Mouse (Mus musculus): ENCODE measurements at regions not wholly inside any gene's neighbourhood (a gene's known extent, or its start where the extent isn't known, plus 50 kb on each side); places are given as distances from the start of the nearest gene placed in this dataset.

DNA sequence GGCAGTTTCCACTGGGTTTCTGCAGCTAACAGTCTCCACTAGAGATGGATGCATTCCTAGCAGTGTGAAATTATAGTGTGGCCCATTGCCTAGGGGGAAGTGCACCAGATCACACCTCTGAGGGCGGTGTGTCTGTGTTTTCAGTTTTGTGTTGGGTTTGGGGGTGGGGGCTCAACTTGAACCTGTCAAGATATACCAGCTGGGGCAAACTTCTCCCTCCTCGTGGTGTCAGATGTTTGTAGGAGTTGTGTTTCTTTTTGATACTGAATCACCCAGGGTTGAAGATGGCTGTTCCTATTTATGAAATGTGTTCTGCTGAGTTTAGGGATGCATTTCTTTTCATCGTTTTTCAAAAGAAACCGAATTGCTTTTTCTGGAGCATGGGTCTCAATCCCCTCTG, 416.6 kb upstream of the 4930412O13Rik start:
- no peak overlapping the region for H3K9ac ChIP-seq (ENCODE audit: low read length)
- DNase-seq (ENCODE audit: low spot score) (no peak), ATAC-seq (ENCODE audit: low FRiP score, low TSS enrichment) (no peak)
- no peak overlapping the region for H3K4me3 ChIP-seq (ENCODE audit: low read depth, low read length)
- H3K27ac ChIP-seq (replicated peaks) = no peak overlapping the region
- TF ChIP-seq EP300 (optimal IDR thresholded peaks at IDR 0.05) (no peak), CTCF (IDR thresholded peaks at IDR 0.05; ENCODE audit: low read depth) (no peak)
- H3K9me3 ChIP-seq (ENCODE audit: control insufficient read depth, low read length) = no peaks in the 10 kb centered on the region
- no peaks in the 10 kb centered on the region; the same call in 1 of the 2 replicates for H3K27me3 ChIP-seq (ENCODE audit: control insufficient read depth, insufficient read depth, low read length)
- H3K4me1 ChIP-seq (replicated peaks; ENCODE audit: control insufficient read depth, insufficient read depth) = no peaks in the 10 kb centered on the region
- 67% methylated on average over 4 of the region's 4 CpGs for WGBS
- H3K36me3 ChIP-seq (ENCODE audit: control insufficient read depth, insufficient read depth, low read length) = no peaks in the 10 kb centered on the region
- no peak overlapping the region for H3K4me2 ChIP-seq (replicated peaks; ENCODE audit: low read depth)

DNA sequence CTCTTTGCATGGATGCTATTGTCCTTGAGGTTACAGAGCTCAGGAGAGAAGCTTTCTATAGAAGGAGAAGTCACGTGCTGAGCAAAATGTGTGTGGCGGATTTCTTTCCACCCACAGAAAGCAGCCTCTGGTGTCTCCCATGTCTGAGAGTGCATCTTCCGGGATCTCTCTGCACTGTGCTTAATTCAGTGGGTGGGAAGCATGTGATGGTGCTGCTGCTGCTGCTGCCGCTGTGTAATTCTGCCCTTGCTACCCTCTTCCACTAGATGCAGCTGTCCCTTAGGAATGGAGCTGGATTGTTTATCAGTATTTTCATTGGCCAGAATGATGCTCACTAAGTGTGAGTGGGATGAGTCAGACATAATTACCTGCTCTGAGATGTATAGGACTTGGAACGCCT, 416.2 kb upstream of the 4930412O13Rik start:
- WGBS = 30% methylated on average over 5 of the region's 5 CpGs

DNA sequence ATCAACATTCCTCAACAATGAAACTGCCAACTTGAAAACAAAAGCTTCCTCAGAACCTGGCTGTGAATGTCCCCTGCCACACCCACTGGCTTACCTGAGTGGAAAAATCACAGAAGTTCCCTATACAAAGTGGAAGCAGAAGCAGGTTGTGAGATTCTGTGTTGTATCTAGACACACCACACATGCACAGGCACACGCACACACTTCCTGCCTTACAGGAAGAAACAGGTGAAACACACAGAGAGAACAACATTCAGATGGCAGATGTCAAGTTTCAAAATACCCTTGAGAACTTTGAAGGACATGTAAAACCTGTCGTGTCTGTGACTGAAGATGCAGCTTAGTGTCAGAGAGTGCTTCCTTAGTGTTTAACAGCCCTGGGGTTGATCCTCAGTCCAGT, 413.5 kb upstream of the 4930412O13Rik start:
- H3K9ac ChIP-seq (ENCODE audit: low read length) = no peak overlapping the region
- no peaks in the 10 kb centered on the region for H3K27me3 ChIP-seq (ENCODE audit: control insufficient read depth, insufficient read depth, low read length)
- no peak for DNase-seq (ENCODE audit: low spot score)
- H3K4me3 ChIP-seq (ENCODE audit: low read depth, low read length) = no peak overlapping the region
- no peak overlapping the region for H3K27ac ChIP-seq (replicated peaks)
- ATAC-seq (ENCODE audit: low FRiP score, low TSS enrichment) = no peak
- H3K4me1 ChIP-seq (replicated peaks; ENCODE audit: control insufficient read depth, insufficient read depth) = no peaks in the 10 kb centered on the region
- no peak for TF ChIP-seq CTCF (IDR thresholded peaks at IDR 0.05; ENCODE audit: low read depth)
- no peak for TF ChIP-seq EP300 (optimal IDR thresholded peaks at IDR 0.05)
- H3K4me2 ChIP-seq (replicated peaks; ENCODE audit: low read depth) = no peak overlapping the region
- no peaks in the 10 kb centered on the region for H3K9me3 ChIP-seq (ENCODE audit: control insufficient read depth, low read length)
- no peaks in the 10 kb centered on the region for H3K36me3 ChIP-seq (ENCODE audit: control insufficient read depth, insufficient read depth, low read length)
- 81% methylated on average over 2 of the region's 2 CpGs for WGBS

More for the DNA sequence above, 416.2 kb upstream of the 4930412O13Rik start:
- no peaks in the 10 kb centered on the region for H3K4me1 ChIP-seq (replicated peaks; ENCODE audit: control insufficient read depth, insufficient read depth)
- H3K9me3 ChIP-seq (ENCODE audit: control insufficient read depth, low read length) = no peaks in the 10 kb centered on the region
- H3K9ac ChIP-seq (ENCODE audit: low read length) = no peak overlapping the region
- no peaks in the 10 kb centered on the region for H3K36me3 ChIP-seq (ENCODE audit: control insufficient read depth, insufficient read depth, low read length)
- H3K4me3 ChIP-seq (ENCODE audit: low read depth, low read length) = no peak overlapping the region
- TF ChIP-seq CTCF (IDR thresholded peaks at IDR 0.05; ENCODE audit: low read depth) (peak; percentile 66), EP300 (optimal IDR thresholded peaks at IDR 0.05) (no peak)
- no peaks in the 10 kb centered on the region; the same call in 1 of the 2 replicates for H3K27me3 ChIP-seq (ENCODE audit: control insufficient read depth, insufficient read depth, low read length)
- ATAC-seq (ENCODE audit: low FRiP score, low TSS enrichment) (no peak), DNase-seq (ENCODE audit: low spot score) (no peak)
- no peak overlapping the region for H3K4me2 ChIP-seq (replicated peaks; ENCODE audit: low read depth)
- no peak overlapping the region for H3K27ac ChIP-seq (replicated peaks)

DNA sequence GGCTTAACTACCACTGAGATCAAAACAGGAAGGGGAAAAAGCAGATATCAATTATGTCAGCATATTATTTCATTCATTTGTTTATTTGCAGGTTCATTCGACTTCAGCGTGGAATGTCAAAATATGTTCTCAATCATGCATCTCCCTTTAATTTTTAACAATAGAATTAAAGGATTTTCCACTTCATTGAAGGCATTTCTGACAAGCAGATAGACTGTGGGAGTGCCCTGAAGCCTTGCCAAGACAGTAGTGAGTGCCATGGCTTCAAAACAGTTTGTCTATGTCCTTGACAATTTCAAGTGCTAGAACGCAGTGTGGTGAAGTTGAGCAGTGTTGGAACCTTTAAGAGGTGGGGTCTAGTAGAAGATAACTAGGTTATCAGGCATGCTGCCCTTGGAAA, 412.4 kb upstream of the 4930412O13Rik start:
- no peak for TF ChIP-seq CTCF (IDR thresholded peaks at IDR 0.05; ENCODE audit: low read depth)
- TF ChIP-seq EP300 (optimal IDR thresholded peaks at IDR 0.05) = no peak
- no peaks in the 10 kb centered on the region for H3K4me1 ChIP-seq (replicated peaks; ENCODE audit: control insufficient read depth, insufficient read depth)
- H3K36me3 ChIP-seq (ENCODE audit: control insufficient read depth, insufficient read depth, low read length) = no peaks in the 10 kb centered on the region
- no peaks in the 10 kb centered on the region for H3K9me3 ChIP-seq (ENCODE audit: control insufficient read depth, low read length)
- WGBS = 51% methylated on average over 3 of the region's 3 CpGs
- no peak overlapping the region for H3K27ac ChIP-seq (replicated peaks)
- ATAC-seq (ENCODE audit: low FRiP score, low TSS enrichment) (no peak), DNase-seq (ENCODE audit: low spot score) (no peak)
- no peak overlapping the region for H3K4me2 ChIP-seq (replicated peaks; ENCODE audit: low read depth)
- H3K27me3 ChIP-seq (ENCODE audit: control insufficient read depth, insufficient read depth, low read length) = no peaks in the 10 kb centered on the region
- H3K4me3 ChIP-seq (ENCODE audit: low read depth, low read length) = no peak overlapping the region
- no peak overlapping the region for H3K9ac ChIP-seq (ENCODE audit: low read length)

DNA sequence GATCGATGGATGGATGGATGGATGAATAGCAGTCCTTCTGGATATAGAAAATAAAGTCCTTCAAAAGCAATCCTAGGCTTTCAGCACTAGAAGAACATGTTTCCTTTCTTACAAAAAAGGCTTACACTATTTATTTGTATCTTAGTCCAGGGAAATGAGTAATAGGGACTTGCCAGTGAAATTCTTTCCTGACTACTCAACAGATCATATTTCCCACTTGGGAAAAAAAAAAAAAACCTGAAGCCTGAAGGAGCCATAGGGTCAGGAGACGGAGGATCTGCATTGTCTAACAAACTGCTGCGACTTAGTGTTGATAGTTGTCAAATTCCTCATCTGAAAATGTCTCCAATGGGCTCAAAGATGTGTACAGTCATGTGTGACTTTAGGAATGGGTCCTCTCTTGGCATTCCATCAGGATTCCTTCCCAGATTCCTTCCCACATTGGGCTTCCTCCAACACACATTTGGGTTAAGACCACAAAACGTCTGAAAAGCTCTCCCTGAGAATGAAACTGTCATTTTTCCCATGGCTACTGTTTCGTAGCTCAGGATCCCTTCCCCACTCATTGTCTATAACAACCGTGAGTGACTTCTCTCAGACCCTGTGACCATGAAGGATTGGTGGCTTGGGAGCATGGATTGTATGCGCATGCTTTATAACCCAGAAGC, 399.2 kb upstream of the 4930412O13Rik start:
- Histone ChIP-seq H3K27ac (replicated peaks) (no peak overlapping the region), H3K4me1 (replicated peaks; ENCODE audit: control insufficient read depth, insufficient read depth) (no peaks in the 10 kb centered on the region), H3K4me2 (replicated peaks; ENCODE audit: low read depth) (no peak overlapping the region), H3K9me3 (ENCODE audit: control insufficient read depth, low read length) (no peaks in the 10 kb centered on the region), H3K36me3 (ENCODE audit: control insufficient read depth, insufficient read depth, low read length) (no peaks in the 10 kb centered on the region), H3K9ac (ENCODE audit: low read length) (no peak overlapping the region), H3K27me3 (ENCODE audit: control insufficient read depth, insufficient read depth, low read length) (no peaks in the 10 kb centered on the region), H3K4me3 (ENCODE audit: low read depth, low read length) (no peak overlapping the region)
- DNase-seq (ENCODE audit: low spot score) = no peak
- ATAC-seq (ENCODE audit: low FRiP score, low TSS enrichment) = no peak
- 57% methylated on average over 7 of the region's 7 CpGs for whole genome bisulfite sequencing
- TF ChIP-seq EP300 (optimal IDR thresholded peaks at IDR 0.05) (no peak), CTCF (IDR thresholded peaks at IDR 0.05; ENCODE audit: low read depth) (no peak)

DNA sequence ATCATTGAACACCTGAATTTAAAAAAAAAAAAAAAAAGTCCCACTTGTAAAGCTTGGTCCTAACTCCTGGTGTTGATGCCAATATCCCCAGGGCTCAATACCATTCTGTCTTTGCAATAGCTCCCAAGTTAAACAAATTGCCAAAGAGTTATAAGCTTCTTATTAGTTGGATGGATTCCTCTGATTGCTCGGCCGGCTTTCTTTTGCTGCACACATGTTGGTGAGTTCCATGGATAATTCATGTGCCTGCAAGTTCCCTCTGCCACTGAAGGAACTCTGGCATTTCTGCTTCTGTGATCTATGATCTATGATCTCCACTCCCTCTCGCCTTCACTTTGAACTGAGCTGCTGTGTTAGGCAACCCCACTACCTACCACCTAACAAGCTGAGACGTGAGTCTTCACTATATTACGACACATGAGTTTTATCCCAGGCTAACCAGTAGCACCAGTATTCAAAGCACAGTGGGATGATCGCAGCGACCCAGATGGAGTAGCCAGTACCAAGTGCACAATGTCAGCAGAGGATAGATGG, 393.6 kb upstream of the 4930412O13Rik start:
- H3K27me3 ChIP-seq (ENCODE audit: control insufficient read depth, insufficient read depth, low read length) = no peaks in the 10 kb centered on the region
- 70% methylated on average over 7 of the region's 7 CpGs for WGBS
- no peaks in the 10 kb centered on the region for H3K36me3 ChIP-seq (ENCODE audit: control insufficient read depth, insufficient read depth, low read length)
- DNase-seq (ENCODE audit: low spot score) (no peak), ATAC-seq (ENCODE audit: low FRiP score, low TSS enrichment) (peak; percentile 45; the same call in 1 of the 2 replicates)
- no peak overlapping the region for H3K4me3 ChIP-seq (ENCODE audit: low read depth, low read length)
- no peak overlapping the region for H3K9ac ChIP-seq (ENCODE audit: low read length)
- no peak overlapping the region for H3K4me2 ChIP-seq (replicated peaks; ENCODE audit: low read depth)
- no peak overlapping the region for H3K27ac ChIP-seq (replicated peaks)
- TF ChIP-seq CTCF (IDR thresholded peaks at IDR 0.05; ENCODE audit: low read depth) (no peak), EP300 (optimal IDR thresholded peaks at IDR 0.05) (peak; percentile 87)
- H3K4me1 ChIP-seq (replicated peaks; ENCODE audit: control insufficient read depth, insufficient read depth) = no peaks in the 10 kb centered on the region
- H3K9me3 ChIP-seq (ENCODE audit: control insufficient read depth, low read length) = no peaks in the 10 kb centered on the region

Measured in stomach, postnatal 0 days (tissue).